Mouse (Mus musculus): Measurements from ENCODE around the gene Cd5.

DNA sequence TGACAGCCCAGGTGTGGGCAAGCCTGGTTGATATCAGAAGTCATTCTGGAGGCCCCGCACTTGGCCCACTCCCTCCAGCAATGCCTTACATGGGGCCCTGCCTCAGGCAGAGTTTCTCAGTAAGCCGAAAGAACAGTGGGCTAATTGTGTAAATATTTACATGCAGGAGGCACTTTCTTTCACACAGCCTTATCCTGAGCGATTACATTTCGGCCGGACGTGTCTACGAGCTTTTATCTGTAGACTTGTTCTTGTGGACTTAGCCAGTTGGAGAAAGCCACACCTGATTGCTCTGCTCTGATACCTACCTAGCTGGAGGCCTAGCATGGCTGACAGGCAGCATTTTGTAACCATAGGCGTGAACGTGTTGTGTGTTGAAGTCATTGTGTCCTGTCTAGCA, 39.0 kb downstream of the Cd5 start:
- TF ChIP-seq TAL1 (IDR thresholded peaks at IDR 0.05; ENCODE audit: low read length) (no peak), GATA1 (IDR thresholded peaks at IDR 0.05; ENCODE audit: low read length) (no peak)

All from erythroblast, embryonic 14.5 days (primary cell).